Comparison of ENCODE assay signal across 9 mouse cellular contexts in the genomic region with DNA sequence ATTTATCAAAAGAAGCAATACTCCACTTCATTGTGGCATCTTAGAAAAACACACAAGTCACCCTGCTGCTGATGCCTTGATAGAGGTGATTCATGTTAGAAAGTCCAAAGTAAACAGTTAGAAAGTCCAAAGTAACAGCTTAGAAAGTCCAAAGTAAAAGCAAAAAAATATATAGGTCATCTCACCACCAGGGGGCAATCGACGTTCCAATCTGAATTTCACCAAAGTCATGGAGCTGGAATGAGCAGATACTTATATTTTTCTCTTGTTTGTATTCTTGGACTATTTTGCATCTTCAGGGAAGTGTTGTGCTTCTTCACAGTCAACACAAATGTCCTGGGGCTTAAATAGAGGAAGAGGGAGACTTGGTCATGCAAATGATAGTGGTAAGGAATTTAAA.
DNase-seq lines count a peak whose midpoint lies in the region; ATAC-seq and TF ChIP-seq lines count a peak whose summit lies in the region.
"Had no signal": no experiment of that assay in that cellular context is flagged by ENCODE, and none has a peak within 500 bp of the region (broad histone marks: within the 10 kb centered on the region; RNA-seq: fewer than 3 reads in every experiment).

No protein-coding gene starts in this region.

- TF ChIP-seq POLR2A in limb, embryonic 14.5 days (IDR thresholded peaks at IDR 0.05; ENCODE audit: borderline replicate concordance, extremely low read depth, insufficient read depth, insufficient read length): no peak

- TF ChIP-seq CTCF in forebrain, postnatal 0 days (IDR thresholded peaks at IDR 0.05; ENCODE audit: low read depth): peak; percentile 58

- ATAC-seq in forebrain, postnatal 0 days: no peak
- no peak for ATAC-seq in forebrain, embryonic 13.5 days
- ATAC-seq in limb, embryonic 14.5 days (ENCODE audit: low FRiP score, low read depth): no peak

- H3K27me3 ChIP-seq in forebrain, postnatal 0 days (ENCODE audit: insufficient read depth, low read length): no peaks in the 10 kb centered on the region
- H3K27me3 ChIP-seq in forebrain, embryonic 13.5 days: no peaks in the 10 kb centered on the region
- no peaks in the 10 kb centered on the region for H3K27me3 ChIP-seq in limb, embryonic 14.5 days (ENCODE audit: control insufficient read depth, insufficient read depth, low read length)
- H3K27me3 ChIP-seq: limb, embryonic 15.5 days had no signal

- WGBS in forebrain, postnatal 0 days: 43% methylated on average over 2 of the region's 2 CpGs
- WGBS in forebrain, embryonic 13.5 days: 36% methylated on average over 2 of the region's 2 CpGs
- WGBS in limb, embryonic 14.5 days: 27% methylated on average over 2 of the region's 2 CpGs

- DNase-seq in forebrain, postnatal 0 days: peak; percentile 36
- DNase-seq in left cerebral cortex, postnatal 14 days (ENCODE audit: low spot score in 2 of 2): peak; percentile 11 to 42
- no peak for DNase-seq in left cerebral cortex, postnatal 10 days (ENCODE audit: extremely low spot score in 1 of 2, low spot score in 2 of 2)
- DNase-seq in adrenal gland, adult 2 months: peak; percentile 11
- DNase-seq in limb, embryonic 14.5 days (ENCODE audit: low spot score): peak; percentile 40
- no peak for DNase-seq in cerebellum, adult 11-12 months
- DNase-seq in neural tube, embryonic 10.5 days (ENCODE audit: extremely low spot score, low spot score): no peak

- no peak overlapping the region for H3K4me2 ChIP-seq in forebrain, postnatal 0 days (ENCODE audit: low read depth)
- no peak overlapping the region for H3K4me2 ChIP-seq in forebrain, embryonic 13.5 days
- no peak overlapping the region for H3K4me2 ChIP-seq in limb, embryonic 14.5 days (replicated peaks; ENCODE audit: low read depth, low read length, severe bottlenecking)
- H3K4me2 ChIP-seq: limb, embryonic 15.5 days had no signal

- intact Hi-C loops in left cerebral cortex, postnatal 14 days (cut with DNase I): loop anchor here (5.0 kb wide), 2 partner anchors 224 to 689 kb away; no protein-coding TSS in a partner anchor
- intact Hi-C loops in left cerebral cortex, postnatal 10 days (cut with DNase I): loop anchor here (10.0 kb wide), 2 partner anchors 222 to 692 kb away; no protein-coding TSS in a partner anchor

- no peaks in the 10 kb centered on the region for H3K9me3 ChIP-seq in forebrain, postnatal 0 days (ENCODE audit: low read length)
- no peaks in the 10 kb centered on the region for H3K9me3 ChIP-seq in forebrain, embryonic 13.5 days (replicated peaks)
- no peaks in the 10 kb centered on the region for H3K9me3 ChIP-seq in limb, embryonic 14.5 days (ENCODE audit: control insufficient read depth, low read length)
- H3K9me3 ChIP-seq: limb, embryonic 15.5 days had no signal

- H3K27ac ChIP-seq in forebrain, postnatal 0 days (ENCODE audit: low read depth, low read length): no peak overlapping the region
- no peak overlapping the region for H3K27ac ChIP-seq in forebrain, embryonic 13.5 days
- no peak overlapping the region for H3K27ac ChIP-seq in limb, embryonic 14.5 days (replicated peaks; ENCODE audit: low read depth, low read length)
- H3K27ac ChIP-seq: limb, embryonic 15.5 days had no signal

- no peaks in the 10 kb centered on the region for H3K36me3 ChIP-seq in forebrain, postnatal 0 days (ENCODE audit: insufficient read depth)
- H3K36me3 ChIP-seq in forebrain, embryonic 13.5 days (ENCODE audit: poor library complexity, severe bottlenecking): no peaks in the 10 kb centered on the region
- no peaks in the 10 kb centered on the region for H3K36me3 ChIP-seq in limb, embryonic 14.5 days (ENCODE audit: control insufficient read depth, insufficient read depth, low read length)
- H3K36me3 ChIP-seq: limb, embryonic 15.5 days had no signal

- H3K9ac ChIP-seq in forebrain, postnatal 0 days: no peak overlapping the region
- no peak overlapping the region for H3K9ac ChIP-seq in forebrain, embryonic 13.5 days
- no peak overlapping the region for H3K9ac ChIP-seq in limb, embryonic 14.5 days (ENCODE audit: low read depth, low read length, severe bottlenecking)
- H3K9ac ChIP-seq: limb, embryonic 15.5 days had no signal

- no peaks in the 10 kb centered on the region for H3K4me1 ChIP-seq in forebrain, postnatal 0 days (ENCODE audit: insufficient read depth)
- no peaks in the 10 kb centered on the region for H3K4me1 ChIP-seq in forebrain, embryonic 13.5 days
- no peaks in the 10 kb centered on the region for H3K4me1 ChIP-seq in limb, embryonic 14.5 days (ENCODE audit: control insufficient read depth, insufficient read depth, low read length)

- H3K4me3 ChIP-seq in forebrain, postnatal 0 days (ENCODE audit: low read depth, low read length): no peak overlapping the region
- H3K4me3 ChIP-seq in forebrain, embryonic 13.5 days: no peak overlapping the region
- H3K4me3 ChIP-seq in limb, embryonic 14.5 days (replicated peaks; ENCODE audit: low read length): no peak overlapping the region
- H3K4me3 ChIP-seq: limb, embryonic 15.5 days had no signal

Comparison
In these comparisons a context has a peak if more than half of its experiments do, and no peak if none do; other contexts are left out.
1. DNase-seq: peak in forebrain, postnatal 0 days (single experiment), left cerebral cortex, postnatal 14 days (2 of 2), adrenal gland, adult 2 months (single experiment) and limb, embryonic 14.5 days (single experiment); none in left cerebral cortex, postnatal 10 days (0 of 2), cerebellum, adult 11-12 months (single experiment) and neural tube, embryonic 10.5 days (single experiment).